ENCODE assay signal across 9 mouse cellular contexts in the genomic region with DNA sequence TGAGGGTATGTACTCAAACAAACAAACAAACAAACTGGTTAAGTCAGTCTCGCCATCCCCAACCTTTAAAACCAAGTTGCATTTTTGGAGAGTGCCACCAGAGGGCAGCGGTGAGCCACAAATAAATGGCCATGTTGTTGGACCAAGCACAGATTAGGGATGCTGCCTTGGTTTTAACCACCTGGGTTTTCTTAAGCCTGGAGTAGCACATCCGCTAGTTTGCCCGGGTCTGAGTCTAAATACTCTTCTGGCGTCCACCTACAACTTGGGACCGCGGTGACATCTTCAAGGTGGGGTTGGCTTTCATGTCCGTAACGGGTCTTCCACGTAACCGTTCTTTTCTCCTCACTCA. TPM values are rescaled to one million over a fixed set of nuclear protein-coding genes. Genes with fewer than 3 reads are reported as not detected.
DNase-seq lines count a peak whose midpoint lies in the region; ATAC-seq lines count a peak whose summit lies in the region.
"Had no signal": no experiment of that assay in that cellular context is flagged by ENCODE, and none has a peak within 500 bp of the region (broad histone marks: within the 10 kb centered on the region; RNA-seq: fewer than 3 reads in every experiment).

No protein-coding gene starts in this region.

- no peaks in the 10 kb centered on the region for H3K9me3 ChIP-seq in midbrain, embryonic 13.5 days

- intact Hi-C loops in left cerebral cortex, postnatal 10 days (cut with DNase I) = loop anchor here (1.0 to 10.0 kb wide), 4 partner anchors 237 to 702 kb away; partner anchors contain the start of gene Gas7

- no peak overlapping the region for H3K9ac ChIP-seq in midbrain, embryonic 13.5 days (replicated peaks)

- no peak overlapping the region for H3K27ac ChIP-seq in midbrain, embryonic 13.5 days

- WGBS in midbrain, embryonic 13.5 days = 46% methylated on average over 11 of the region's 11 CpGs

- H3K36me3 ChIP-seq in midbrain, embryonic 13.5 days = no peaks in the 10 kb centered on the region

- ATAC-seq in hematopoietic stem cell, adult 5-6 weeks (replicated peaks in 1 of 2; ENCODE audit: insufficient read depth in 1 of 2, low FRiP score in 2 of 2, low TSS enrichment in 1 of 2, low read depth in 1 of 2, poor library complexity in 2 of 2, severe bottlenecking in 2 of 2) = peak; percentile 49 to 72; a peak in 2 of 4 replicates
- ATAC-seq in midbrain, embryonic 13.5 days = peak; percentile 28; the same call in 1 of the 2 replicates

- H3K27me3 ChIP-seq in midbrain, embryonic 13.5 days = peaks cover 13% of the 10 kb centered on the region

- no peak overlapping the region for H3K4me3 ChIP-seq in midbrain, embryonic 13.5 days (replicated peaks)

- no peak overlapping the region for H3K4me2 ChIP-seq in midbrain, embryonic 13.5 days (replicated peaks)

- H3K4me1 ChIP-seq in midbrain, embryonic 13.5 days (replicated peaks) = no peaks in the 10 kb centered on the region

- DNase-seq in gastrocnemius, adult 18-20 months (ENCODE audit: low spot score) = peak; percentile 82
- DNase-seq in gastrocnemius, postnatal 25 days = no peak
- DNase-seq in adrenal gland, adult (ENCODE audit: inconsistent age in 2 of 2, low spot score in 1 of 2) = peak; percentile 50 to 88
- peak; percentile 82 for DNase-seq in embryo, embryonic 10 days (ENCODE audit: low spot score)
- DNase-seq in left cerebral cortex, postnatal 10 days (ENCODE audit: extremely low spot score in 1 of 2, low spot score in 2 of 2) = peak; percentile 55 to 69
- DNase-seq in spleen, postnatal 4 days (ENCODE audit: low spot score in 2 of 2) = peak; percentile 50 to 83

RNA-seq across cellular contexts. Expression of gene Myh3, which starts 34.7 kb away (rescaled TPM):
- 10 to 100 TPM in 1 of 2 experiments, 1 to 10 TPM in 1; 9.5 to 15.9 TPM for total RNA-seq in gastrocnemius, adult 18-20 months (2021)
- 10 to 100 TPM; 11.9 to 13.1 TPM for total RNA-seq in gastrocnemius, postnatal 25 days (2021)
- total RNA-seq in hematopoietic stem cell, adult 5-6 weeks (2017) = not detected in 2 replicates
- total RNA-seq in left cerebral cortex, postnatal 10 days (2021) = 1 to 10 TPM; 3.3 TPM
- polyA plus RNA-seq in midbrain, embryonic 13.5 days (2015; fragmentation: Nextera tagmentation; extraction: Ambion mirVana) = 0.35 and 0.39 TPM in 2 replicates

RNA-seq across cellular contexts. Expression of gene Myh2, which starts 58.0 kb away (rescaled TPM):
- total RNA-seq in gastrocnemius, adult 18-20 months (2021) = 1,000 to 10,000 TPM; 2,421 to 2,564 TPM
- total RNA-seq in gastrocnemius, postnatal 25 days (2021) = 1,000 to 10,000 TPM; 1,544 to 1,819 TPM
- not detected in 2 replicates for total RNA-seq in hematopoietic stem cell, adult 5-6 weeks (2017)
- total RNA-seq in left cerebral cortex, postnatal 10 days (2021) = under 1 TPM; 0.58 to 0.59 TPM
- not detected in 2 replicates for polyA plus RNA-seq in midbrain, embryonic 13.5 days (2015; fragmentation: Nextera tagmentation; extraction: Ambion mirVana)
- polyA plus RNA-seq: lung, embryonic 16.5 days had no signal

Comparison
In these comparisons a context has a peak if more than half of its experiments do, and no peak if none do; other contexts are left out.
1. RNA of gene Myh2, which starts 58.0 kb away (total RNA-seq): 2,421 to 2,564 TPM in gastrocnemius, adult 18-20 months and 1,544 to 1,819 TPM in gastrocnemius, postnatal 25 days; 0.58 to 0.59 TPM in left cerebral cortex, postnatal 10 days and not detected in hematopoietic stem cell, adult 5-6 weeks; every median in the first group is over 100 times any median in the second.